Mouse (Mus musculus) left cerebral cortex, adult 11 months (tissue): ENCODE results near the gene Gm5169.
"Not testable (repeated sequence)": the region's sequence is repeated elsewhere in the genome, so short reads cannot be mapped to it uniquely, and the experiment has no call there.

ENCODE experiments used
- DNase-seq: peaks from one replicate; pipeline ENCODE4 v3.0.0; 2022; ENCODE audit warnings: low spot score

Gm5169 gene

GRCm38 (mm10) chrX:25301355-25301754 is at the start of gene Gm5169:
TSS of gene Gm5169 (minus strand) at chrX:25301455.
- not testable (repeated sequence) for DNase-seq

- not testable (repeated sequence) for DNase-seq
These were observed 46.2 kb upstream of the Gm5169 start for GRCm38 (mm10) chrX:25347424-25347823.
